Mouse (Mus musculus) gastrocnemius, postnatal 14 days (tissue): ENCODE results near the gene Slmap. TPM values are rescaled to one million over a fixed set of nuclear protein-coding genes. Genes with fewer than 3 reads are reported as not detected.
A peak's percentile ranks its signal among the peaks of the same experiment; 100 is the strongest.
"Not testable (repeated sequence)": the region's sequence is repeated elsewhere in the genome, so short reads cannot be mapped to it uniquely, and the experiment has no call there.

Experiments used
- DNase-seq: peaks from one replicate; pipeline ENCODE4 v3.0.0; 2021; ENCODE audit warnings: mixed read lengths
- intact Hi-C: fragments of 180-260 bp; cut with DNase I; formaldehyde crosslinking; loops from one replicate; pipeline ENCODE4 v1.15.1; 2025; ENCODE audit warnings: low total_unique reads
- long read RNA-seq, 2 experiments: library from polyadenylated mRNA; stranded (forward); transcript quantifications; one replicate each; pipeline ENCODE4 v2.0.0; 2021
- total RNA-seq, 2 experiments: library from RNA; stranded (reverse); gene quantifications; 2 replicates each; pipeline ENCODE4 v1.2.3; 2021

The Slmap gene
- 100 to 1,000 TPM in 1 of 2 experiments, 10 to 100 TPM in 1; 92.1 to 106 TPM for total RNA-seq
- long read RNA-seq, experiment 1, partial matches to known transcripts: 24 of 59 reads
- long read RNA-seq, experiment 1, other reads (novel, unspliced or antisense): 35 of 59 reads
- long read RNA-seq, experiment 2, full-length matches to known transcripts: 2 of 83 reads
- long read RNA-seq, experiment 2, partial matches to known transcripts: 38 of 83 reads
- long read RNA-seq, experiment 2, other reads (novel, unspliced or antisense): 43 of 83 reads

GRCm38 (mm10) chr14:26534757-26535479 lies at the start of gene Slmap:
Gene Slmap (minus strand): TSS chr14:26534931.
- DNase-seq: peak; percentile 99
- intact Hi-C loops: loop anchor here (5.0 kb wide), 1 partner anchor 38 kb away; no protein-coding TSS in a partner anchor

- no peak for DNase-seq
- intact Hi-C loops: no loop called here
These were observed 48.9 kb upstream of the Slmap start for GRCm38 (mm10) chr14:26583645-26584044.

- intact Hi-C loops: no loop called here
- DNase-seq: peak; percentile 93
These were observed 44.9 kb upstream of the Slmap start for GRCm38 (mm10) chr14:26579346-26580343.

- DNase-seq: no peak
- intact Hi-C loops: no loop called here
These were observed 44.1 kb upstream of the Slmap start for GRCm38 (mm10) chr14:26578791-26579191.

GRCm38 (mm10) chr14:26576255-26576780 lies 41.6 kb upstream of the Slmap start:
- no peak for DNase-seq
- intact Hi-C loops: no loop called here

- intact Hi-C loops, DNase-seq: not testable (repeated sequence)
These were observed 38.8 kb upstream of the Slmap start, which contains the start of gene Dennd6a for GRCm38 (mm10) chr14:26573556-26573955. Gene Dennd6a (plus strand): TSS chr14:26573856.

GRCm38 (mm10) chr14:26571951-26572675 lies 37.4 kb upstream of the Slmap start:
- no peak for DNase-seq
- intact Hi-C loops: no loop called here

GRCm38 (mm10) chr14:26569880-26570279 lies 35.1 kb upstream of the Slmap start:
- intact Hi-C loops: no loop called here
- no peak for DNase-seq

- no peak for DNase-seq
- intact Hi-C loops: no loop called here
These were observed 27.5 kb upstream of the Slmap start for GRCm38 (mm10) chr14:26562247-26562646.

GRCm38 (mm10) chr14:26558536-26558935 lies 23.8 kb upstream of the Slmap start:
- no peak for DNase-seq
- intact Hi-C loops: no loop called here

- intact Hi-C loops: no loop called here
- DNase-seq: no peak
These were observed 22.9 kb upstream of the Slmap start for GRCm38 (mm10) chr14:26557581-26557980.

GRCm38 (mm10) chr14:26552853-26553252 lies 18.1 kb upstream of the Slmap start:
- DNase-seq: no peak

GRCm38 (mm10) chr14:26552441-26552840 lies 17.7 kb upstream of the Slmap start:
- DNase-seq: no peak
- intact Hi-C loops: no loop called here

More at GRCm38 (mm10) chr14:26552853-26553252, 18.1 kb upstream of the Slmap start:
- intact Hi-C loops: no loop called here

- intact Hi-C loops: no loop called here
- DNase-seq: no peak
These were observed 16.0 kb upstream of the Slmap start for GRCm38 (mm10) chr14:26550712-26551111.

GRCm38 (mm10) chr14:26547516-26548488 lies 13.1 kb upstream of the Slmap start:
- intact Hi-C loops: no loop called here
- DNase-seq: no peak

GRCm38 (mm10) chr14:26542136-26542535 lies 7.4 kb upstream of the Slmap start:
- intact Hi-C loops: no loop called here
- DNase-seq: no peak

GRCm38 (mm10) chr14:26540577-26540976 lies 5.8 kb upstream of the Slmap start:
- no peak for DNase-seq
- intact Hi-C loops: no loop called here

GRCm38 (mm10) chr14:26539241-26539640 lies 4.5 kb upstream of the Slmap start:
- intact Hi-C loops: no loop called here
- DNase-seq: no peak
